Mouse (Mus musculus) myocyte (in vitro differentiated cells): ENCODE results near the gene Hdgfl2. TPM values are rescaled to one million over a fixed set of nuclear protein-coding genes. Genes with fewer than 3 reads are reported as not detected.

Experiments used
- H3K27me3 ChIP-seq: one replicate; pipeline ENCODE4 v1.6.1; 2011; ENCODE audit not compliant: control insufficient read depth, insufficient read depth, insufficient read length
- H3K36me3 ChIP-seq: one replicate; pipeline ENCODE4 v1.6.1; 2011; ENCODE audit not compliant: control insufficient read depth, insufficient read depth
- H3K4me2 ChIP-seq: one replicate; pipeline ENCODE4 v1.6.1; 2011; ENCODE audit warnings: low read depth, control low read depth
- H3K4me3 ChIP-seq: one replicate; pipeline ENCODE4 v1.5.1; 2011; ENCODE audit warnings: mild to moderate bottlenecking, control low read depth, moderate library complexity
- H3K79me2 ChIP-seq: one replicate; pipeline ENCODE4 v1.6.1; 2011; ENCODE audit not compliant: control insufficient read depth, insufficient read depth
- H3ac ChIP-seq: one replicate; pipeline ENCODE4 v1.6.1; 2011; ENCODE audit not compliant: control insufficient read depth, insufficient read length
- CEBPB ChIP-seq: IDR thresholded peaks from 2 replicates; pipeline ENCODE4 v1.6.1; 2011; ENCODE audit warnings: mild to moderate bottlenecking, moderate library complexity; ENCODE audit not compliant: poor library complexity, insufficient read depth, severe bottlenecking
- E2F4 ChIP-seq: IDR thresholded peaks from one replicate; pipeline ENCODE4 v1.6.1; 2011; ENCODE audit warnings: mild to moderate bottlenecking, control low read depth, moderate library complexity; ENCODE audit not compliant: insufficient read depth
- MAX ChIP-seq: IDR thresholded peaks from one replicate; pipeline ENCODE4 v1.6.1; 2011; ENCODE audit warnings: low read depth, mild to moderate bottlenecking, control low read depth
- MYOD1 ChIP-seq, 3 experiments: IDR thresholded peaks; one replicate each; pipeline ENCODE4 v1.6.1; 2011; ENCODE audit warnings: control low read depth in 2 of 3, low read depth in 2 of 3, mild to moderate bottlenecking in 2 of 3, moderate library complexity in 1 of 3; ENCODE audit not compliant: insufficient read length in 2 of 3, control insufficient read depth in 1 of 3
- MYOG ChIP-seq, 3 experiments: IDR thresholded peaks; one replicate each; pipeline ENCODE4 v1.6.1; 2011; ENCODE audit warnings: control low read depth in 2 of 3, low read depth in 2 of 3, mild to moderate bottlenecking in 2 of 3; ENCODE audit not compliant: insufficient read length in 2 of 3, control insufficient read depth in 1 of 3, insufficient read depth in 1 of 3
- POLR2A ChIP-seq: IDR thresholded peaks from one replicate; pipeline ENCODE4 v1.6.1; 2011; ENCODE audit warnings: low read depth, mild to moderate bottlenecking, control low read depth, moderate library complexity; ENCODE audit not compliant: insufficient read length
- POLR2AphosphoS2 ChIP-seq: IDR thresholded peaks from one replicate; pipeline ENCODE4 v1.6.1; 2011; ENCODE audit warnings: low read depth, control low read depth; ENCODE audit not compliant: insufficient read length
- REST ChIP-seq: IDR thresholded peaks from one replicate; pipeline ENCODE4 v1.6.1; 2011; ENCODE audit warnings: mild to moderate bottlenecking, control low read depth, moderate library complexity; ENCODE audit not compliant: insufficient read depth, insufficient read length
- SRF ChIP-seq: IDR thresholded peaks from one replicate; pipeline ENCODE4 v1.6.1; 2011; ENCODE audit warnings: low read depth; ENCODE audit not compliant: control insufficient read depth, insufficient read length
- TCF12 ChIP-seq: IDR thresholded peaks from one replicate; pipeline ENCODE4 v1.6.1; 2011; ENCODE audit warnings: mild to moderate bottlenecking, control low read depth; ENCODE audit not compliant: poor library complexity, insufficient read depth, severe bottlenecking
- TCF3 ChIP-seq: IDR thresholded peaks from one replicate; pipeline ENCODE4 v1.6.1; 2011; ENCODE audit warnings: low read depth, control low read depth; ENCODE audit not compliant: insufficient read length
- USF1 ChIP-seq: IDR thresholded peaks from one replicate; pipeline ENCODE4 v1.6.1; 2011; ENCODE audit warnings: low read depth, mild to moderate bottlenecking, control low read depth, moderate library complexity
- polyA plus RNA-seq: library from polyadenylated mRNA; unstranded; fragments of >200 nt; fragmentation: generic; extraction: Trizol; gene quantifications from one replicate; pipeline ENCODE4 v1.2.1, GENCODE M21; 2012; ENCODE audit warnings: missing spikeins

The Hdgfl2 gene
- polyA plus RNA-seq, 1 experiment: 56.4 TPM

DNA sequence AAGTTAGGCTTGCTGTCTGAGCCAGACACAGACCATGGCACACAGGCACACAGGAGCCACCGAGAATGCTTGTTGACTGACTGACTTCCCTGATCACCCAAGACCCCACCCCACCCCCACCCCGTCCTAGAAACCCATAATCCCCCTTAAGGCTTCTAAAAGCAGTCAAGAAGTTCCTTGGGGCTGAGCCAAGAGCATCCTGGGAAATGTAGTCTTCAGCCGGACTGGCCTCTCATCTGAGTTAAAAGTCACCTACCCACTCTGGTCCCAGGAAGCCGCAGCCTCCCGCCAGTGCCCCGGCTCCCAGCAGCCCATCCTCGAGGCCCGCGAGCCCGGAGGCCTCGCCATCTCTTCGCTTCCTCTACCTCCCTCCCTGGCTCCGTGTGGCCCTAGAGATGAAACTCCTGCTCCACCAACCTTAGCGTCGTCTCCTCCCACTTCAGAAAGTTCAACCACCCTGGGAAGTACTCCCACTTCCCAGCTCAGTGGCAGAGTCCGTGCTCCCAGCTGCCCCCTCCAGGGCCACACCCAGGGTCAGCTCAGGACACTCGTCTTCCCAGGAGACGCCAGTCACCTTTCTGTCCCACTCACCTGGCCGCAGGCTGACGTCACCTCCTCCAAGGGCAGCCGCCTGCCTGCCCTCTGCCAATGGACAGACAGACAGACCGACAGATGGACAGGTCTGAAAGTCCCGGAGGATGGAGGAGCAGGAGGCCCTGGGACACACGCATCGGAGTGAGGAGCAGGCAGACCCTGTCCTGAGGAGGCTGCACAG, 58.6 kb downstream of the Hdgfl2 start:
- no peak overlapping the region for H3K4me3 ChIP-seq
- H3ac ChIP-seq: no peak overlapping the region
- peaks cover 62% of the 10 kb centered on the region for H3K27me3 ChIP-seq
- no peaks in the 10 kb centered on the region for H3K36me3 ChIP-seq
- H3K79me2 ChIP-seq: no peaks in the 10 kb centered on the region
- TF ChIP-seq MYOG (IDR thresholded peaks at IDR 0.05; ENCODE audit: control insufficient read depth in 1 of 3, insufficient read depth in 1 of 3, insufficient read length in 2 of 3, low read depth in 2 of 3): no peak
- no peak for TF ChIP-seq MAX
- no peak overlapping the region for H3K4me2 ChIP-seq

GRCm38 (mm10) chr17:56139355-56139754, 59.9 kb downstream of the Hdgfl2 start:
- Histone ChIP-seq H3K36me3 (no peaks in the 10 kb centered on the region), H3K27me3 (peaks cover 76% of the 10 kb centered on the region), H3ac (no peak overlapping the region), H3K79me2 (no peaks in the 10 kb centered on the region), H3K4me3 (no peak overlapping the region), H3K4me2 (no peak overlapping the region)
- TF ChIP-seq CEBPB (no peak), POLR2A (no peak), SRF (no peak), MYOG (IDR thresholded peaks at IDR 0.05; ENCODE audit: control insufficient read depth in 1 of 3, insufficient read depth in 1 of 3, insufficient read length in 2 of 3, low read depth in 2 of 3) (no peak), USF1 (no peak), E2F4 (no peak), MYOD1 (IDR thresholded peaks at IDR 0.05; ENCODE audit: control insufficient read depth in 1 of 3, insufficient read length in 2 of 3, low read depth in 2 of 3) (no peak), REST (no peak), POLR2AphosphoS2 (no peak), MAX (no peak), TCF3 (no peak), TCF12 (no peak)

GRCm38 (mm10) chr17:56139858-56140595, 60.6 kb downstream of the Hdgfl2 start, which contains the start of gene Sema6b:
TSS of gene Sema6b (minus strand) at chr17:56140343.
- Histone ChIP-seq H3K36me3 (no peaks in the 10 kb centered on the region), H3K79me2 (no peaks in the 10 kb centered on the region), H3K4me3 (no peak within 1 kb of the TSS), H3K4me2 (peak within 1 kb of the TSS; percentile 55), H3K27me3 (peaks cover 82% of the 10 kb centered on the region), H3ac (no peak within 1 kb of the TSS)
- TF ChIP-seq CEBPB (no peak), USF1 (no peak), MYOD1 (IDR thresholded peaks at IDR 0.05; ENCODE audit: control insufficient read depth in 1 of 3, insufficient read length in 2 of 3, low read depth in 2 of 3) (peak in 2 of 3 experiments; percentile 13 to 49), TCF12 (no peak), MYOG (IDR thresholded peaks at IDR 0.05; ENCODE audit: control insufficient read depth in 1 of 3, insufficient read depth in 1 of 3, insufficient read length in 2 of 3, low read depth in 2 of 3) (peak in 2 of 3 experiments; percentile 68 to 71), TCF3 (peak; percentile 36), POLR2A (no peak), MAX (no peak)

- Histone ChIP-seq H3K27me3 (peaks cover 86% of the 10 kb centered on the region), H3K4me3 (no peak overlapping the region)
These were observed 62.5 kb downstream of the Hdgfl2 start for GRCm38 (mm10) chr17:56141702-56142605.

More at GRCm38 (mm10) chr17:56141702-56142605, 62.5 kb downstream of the Hdgfl2 start:
- Histone ChIP-seq H3K79me2 (no peaks in the 10 kb centered on the region), H3K4me2 (peak overlapping the region; percentile 12), H3ac (no peak overlapping the region), H3K36me3 (no peaks in the 10 kb centered on the region)
- TF ChIP-seq SRF (no peak), TCF12 (peak; percentile 91), MYOG (IDR thresholded peaks at IDR 0.05; ENCODE audit: control insufficient read depth in 1 of 3, insufficient read depth in 1 of 3, insufficient read length in 2 of 3, low read depth in 2 of 3) (peak; percentile 38 to 99 (median 98)), MYOD1 (IDR thresholded peaks at IDR 0.05; ENCODE audit: control insufficient read depth in 1 of 3, insufficient read length in 2 of 3, low read depth in 2 of 3) (peak in 2 of 3 experiments; percentile 92 to 97), POLR2AphosphoS2 (no peak), TCF3 (peak; percentile 95)
